Mouse (Mus musculus) spleen, postnatal 36 days (tissue): Measurements from ENCODE around the gene Xpc.
"Not testable (repeated sequence)": the region's sequence is repeated elsewhere in the genome, so short reads cannot be mapped to it uniquely, and the experiment has no call there.

Source experiments
- DNase-seq, 2 experiments: peaks; one replicate each; pipeline ENCODE4 v3.0.0; 2022; ENCODE audit warnings: low spot score in 2 of 2, mixed read lengths in 1 of 2

Gene Xpc

DNA sequence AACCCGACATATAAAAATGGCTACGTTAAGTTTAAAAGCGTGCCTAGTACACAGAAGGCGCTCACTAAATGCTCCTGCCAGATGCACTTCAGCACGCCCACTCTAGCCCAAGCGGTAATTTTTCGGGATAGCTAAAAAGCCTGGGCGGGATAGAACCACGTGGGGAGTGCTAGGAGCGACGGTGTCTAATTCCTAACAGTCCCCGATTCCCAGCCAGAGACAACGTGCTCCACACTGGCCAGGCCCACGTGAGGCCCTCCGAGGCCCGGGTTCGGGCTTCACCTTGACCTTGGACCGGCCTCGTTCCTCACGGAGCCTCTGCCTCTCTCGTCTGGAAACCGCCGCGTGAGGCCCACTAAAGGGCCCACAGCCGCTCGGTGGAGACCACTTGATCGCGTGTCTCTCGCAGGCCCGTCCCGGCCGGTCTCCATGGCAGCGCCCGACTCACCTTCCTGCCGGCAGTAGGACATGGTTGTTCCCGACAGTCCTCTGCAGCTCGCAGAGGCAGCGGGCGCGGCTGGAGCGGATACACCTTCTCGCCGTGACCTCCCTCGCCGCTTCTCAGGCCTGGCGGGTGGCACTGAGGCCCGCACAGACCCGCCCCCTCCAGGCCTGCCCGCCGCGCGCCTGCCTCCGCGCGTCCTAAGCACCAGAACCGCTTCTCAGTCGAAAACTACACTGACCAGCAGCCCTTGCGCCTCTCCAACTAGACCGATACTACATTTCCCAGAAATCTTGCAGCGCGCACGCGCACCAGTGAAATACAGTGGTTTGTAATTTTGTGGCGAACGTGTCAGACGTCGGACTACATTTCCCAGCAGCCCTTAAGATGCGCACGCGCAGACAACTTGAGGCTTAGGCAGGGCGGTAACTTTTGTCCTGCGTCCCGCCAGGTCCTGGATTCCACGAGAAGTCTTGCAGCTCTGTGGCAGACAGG, 42.6 kb downstream of the Xpc start, which contains the start of the genes Chchd4 and Tmem43:
TSS of gene Chchd4 (minus strand) at position 679 of the 937 bp plus-strand sequence.
TSS of gene Tmem43 (plus strand) at position 836 of the 937 bp plus-strand sequence.
- peak; percentile 99 to 100 for DNase-seq

- peak in 1 of 2 experiments; percentile 8 for DNase-seq
Measured at GRCm38 (mm10) chr6:91472319-91472718, 43.4 kb downstream of the Xpc start.

DNA sequence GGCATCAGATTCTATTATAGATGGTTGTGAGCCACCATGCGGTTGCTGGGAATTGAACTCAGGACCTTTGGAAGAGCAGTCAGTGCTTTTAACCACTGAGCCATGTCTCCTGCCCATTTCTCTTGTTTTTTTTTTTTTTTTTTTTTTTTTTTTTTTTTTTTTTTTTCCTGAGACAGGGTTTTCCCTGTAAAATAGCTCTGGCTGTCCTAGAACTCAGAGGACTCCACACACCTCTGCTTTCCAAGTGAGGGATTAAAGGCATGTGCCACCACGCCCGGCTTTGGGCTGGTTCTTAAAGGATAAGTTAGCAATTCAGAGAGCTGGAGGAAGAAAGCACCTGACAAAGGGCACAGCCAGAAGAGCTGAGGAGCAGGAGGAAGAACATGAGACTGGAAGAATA, 44.3 kb downstream of the Xpc start:
- DNase-seq: not testable (repeated sequence)

DNA sequence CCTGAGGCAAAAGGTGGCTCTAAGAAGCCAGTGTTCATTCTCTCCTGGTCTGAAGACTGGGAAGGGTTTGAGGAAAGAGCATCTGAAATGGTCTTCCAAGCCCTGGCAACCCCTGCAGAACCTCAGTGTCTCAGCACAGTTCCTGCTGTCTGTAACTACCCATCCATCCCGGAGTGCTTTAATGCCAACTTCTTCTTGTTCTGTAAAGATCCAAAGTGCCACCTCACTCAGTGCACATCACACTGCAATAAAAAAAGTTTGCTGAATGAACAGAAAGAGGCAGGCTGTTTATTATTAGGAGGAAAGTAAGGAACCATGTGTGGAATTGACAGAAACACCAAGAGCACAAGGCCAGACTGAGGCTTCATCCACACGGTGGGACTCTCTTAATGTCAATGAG, 45.0 kb downstream of the Xpc start:
- DNase-seq: no peak

GRCm38 (mm10) chr6:91467106-91467505, 48.6 kb downstream of the Xpc start:
- no peak for DNase-seq

- no peak for DNase-seq
Measured at GRCm38 (mm10) chr6:91465756-91466155, 49.9 kb downstream of the Xpc start.

- DNase-seq: no peak
Measured at GRCm38 (mm10) chr6:91459471-91459870, 56.2 kb downstream of the Xpc start.

DNA sequence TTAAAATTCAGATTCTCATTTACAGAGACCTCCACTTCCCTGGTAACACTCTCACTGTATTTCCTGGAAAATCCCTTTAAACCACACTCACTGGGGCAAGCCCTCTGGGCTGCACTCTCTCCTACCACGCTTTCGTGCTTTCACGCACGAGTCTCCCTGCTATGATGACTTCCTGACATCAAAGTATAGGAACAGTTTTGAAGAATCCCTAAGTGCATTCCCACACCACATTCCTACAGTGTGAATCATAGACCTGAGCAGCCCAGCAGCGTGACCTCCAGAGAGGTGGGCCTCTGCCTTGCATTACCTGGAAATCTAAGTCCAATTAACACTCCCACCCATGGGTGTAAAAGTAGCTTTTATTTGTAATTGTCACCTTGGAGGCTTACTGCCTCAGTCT, 61.1 kb downstream of the Xpc start:
- no peak for DNase-seq

DNA sequence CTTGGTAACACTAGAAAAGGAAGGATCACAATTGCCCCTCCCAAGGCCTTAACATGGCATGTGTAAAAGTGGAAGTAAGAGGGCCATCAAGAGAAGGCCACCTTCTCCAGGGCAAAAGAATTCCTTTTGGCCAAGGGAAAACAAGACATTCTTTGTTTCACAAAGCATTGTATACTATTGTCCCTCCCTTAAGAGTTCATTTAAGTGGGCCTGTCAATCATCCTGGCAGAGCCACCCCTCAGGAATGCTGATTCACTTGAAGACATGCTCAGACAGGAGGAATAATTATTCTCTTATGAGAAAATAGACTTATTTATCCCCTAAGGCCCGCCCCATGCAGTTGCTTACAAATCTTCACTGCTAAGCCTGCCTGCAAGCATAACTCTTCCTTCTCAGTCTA, 63.6 kb downstream of the Xpc start:
- no peak for DNase-seq

- no peak for DNase-seq
Measured at GRCm38 (mm10) chr6:91449472-91450225, 66.0 kb downstream of the Xpc start.

GRCm38 (mm10) chr6:91445316-91445715, 70.4 kb downstream of the Xpc start:
- no peak for DNase-seq

DNA sequence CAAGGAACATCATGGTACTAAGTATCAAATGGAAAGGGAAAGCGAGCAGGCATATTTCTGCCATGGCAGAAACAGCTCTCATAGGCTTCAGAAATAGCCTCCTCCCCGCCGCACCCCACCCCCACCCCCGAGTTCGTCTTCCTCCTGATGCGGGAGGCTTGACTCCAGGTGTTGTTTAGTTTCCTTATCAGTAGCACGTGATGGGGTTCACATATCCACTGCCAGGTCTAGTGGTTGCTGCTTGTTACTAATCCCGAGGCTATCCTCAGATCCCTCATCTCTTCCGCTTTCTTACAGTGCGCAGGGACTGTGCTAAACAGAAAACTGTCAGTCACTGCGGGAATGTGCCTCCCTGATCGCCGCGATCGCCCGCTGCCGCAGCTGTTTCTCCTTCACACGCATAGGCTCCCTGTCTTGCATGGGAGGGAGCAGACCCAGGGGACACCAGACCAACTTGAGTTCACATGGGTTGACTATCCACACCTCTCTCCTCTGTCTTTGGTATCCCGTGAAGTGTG, 74.5 kb downstream of the Xpc start:
- DNase-seq: no peak

- peak; percentile 85 to 87 for DNase-seq
Measured at GRCm38 (mm10) chr6:91440474-91441144, 75.1 kb downstream of the Xpc start.
